8 mouse cellular contexts compared by ENCODE assay signal in genomic region chr2:73540450-73541162, GRCm38 (mm10). TPM values are rescaled to one million over a fixed set of nuclear protein-coding genes. Genes with fewer than 3 reads are reported as not detected.
A peak's percentile ranks its signal among the peaks of the same experiment; 100 is the strongest.
DNase-seq lines count a peak whose midpoint lies in the region; ATAC-seq and TF ChIP-seq lines count a peak whose summit lies in the region.

No protein-coding gene starts in this region.

- no peak for TF ChIP-seq POLR2A in cerebellum, adult 2 months (IDR thresholded peaks at IDR 0.05; ENCODE audit: borderline replicate concordance, insufficient read depth, low read length)

- H3K4me1 ChIP-seq in forebrain, embryonic 16.5 days (replicated peaks; ENCODE audit: control insufficient read depth, insufficient read depth, low read length): peaks cover 5% of the 10 kb centered on the region; the same call in 1 of the 2 replicates
- H3K4me1 ChIP-seq in forebrain, embryonic 14.5 days (ENCODE audit: control insufficient read depth, insufficient read depth, low read length): no peaks in the 10 kb centered on the region
- no peaks in the 10 kb centered on the region for H3K4me1 ChIP-seq in cerebellum, adult 2 months (ENCODE audit: control insufficient read depth, insufficient read depth, low read length)

- peak overlapping the region; percentile 23; the same call in 1 of the 2 replicates for H3K4me2 ChIP-seq in forebrain, embryonic 16.5 days (ENCODE audit: low read length)
- H3K4me2 ChIP-seq in forebrain, embryonic 14.5 days (ENCODE audit: low read length): no peak overlapping the region

- no peak for TF ChIP-seq CTCF in cerebellum, adult 2 months (IDR thresholded peaks at IDR 0.05; ENCODE audit: borderline replicate concordance, insufficient read depth, low read depth, low read length)

- whole genome bisulfite sequencing in forebrain, embryonic 16.5 days: 39% methylated on average over 16 of the region's 16 CpGs
- 41% methylated on average over 16 of the region's 16 CpGs for WGBS in forebrain, embryonic 14.5 days
- 46% methylated on average over 16 of the region's 16 CpGs for WGBS in cerebellum, adult 2 months

- no peak overlapping the region for H3K4me3 ChIP-seq in forebrain, embryonic 16.5 days (replicated peaks; ENCODE audit: low read length)
- H3K4me3 ChIP-seq in forebrain, embryonic 14.5 days (ENCODE audit: low read depth, low read length): no peak overlapping the region
- H3K4me3 ChIP-seq in cerebellum, adult 2 months (replicated peaks; ENCODE audit: insufficient read depth, low read depth, low read length): no peak overlapping the region

- DNase-seq in forebrain, embryonic 14.5 days (ENCODE audit: low spot score): no peak
- peak; percentile 42 for DNase-seq in CD4-positive helper T cell, adult 2 months (ENCODE audit: low read depth, low spot score)
- peak; percentile 62 for DNase-seq in lung, postnatal 25 days (ENCODE audit: low spot score)
- no peak for DNase-seq in cerebellum, adult 2 months
- DNase-seq in adrenal gland, adult 18-20 months (ENCODE audit: low spot score in 2 of 2): no peak
- no peak for DNase-seq in gastrocnemius, postnatal 4 days (ENCODE audit: low spot score in 2 of 2)

- H3K27ac ChIP-seq in forebrain, embryonic 16.5 days (ENCODE audit: low read length): no peak overlapping the region
- no peak overlapping the region for H3K27ac ChIP-seq in forebrain, embryonic 14.5 days (ENCODE audit: low read depth, low read length)
- no peak overlapping the region for H3K27ac ChIP-seq in cerebellum, adult 2 months (ENCODE audit: insufficient read depth, low read length)

- ATAC-seq in forebrain, embryonic 16.5 days: no peak
- no peak for ATAC-seq in forebrain, embryonic 14.5 days
- peak; percentile 93 to 94 for ATAC-seq in hematopoietic stem cell, adult 5-6 weeks (replicated peaks in 1 of 2; ENCODE audit: insufficient read depth in 1 of 2, low FRiP score in 2 of 2, low TSS enrichment in 1 of 2, low read depth in 1 of 2, poor library complexity in 2 of 2, severe bottlenecking in 2 of 2)

- H3K9me3 ChIP-seq in forebrain, embryonic 16.5 days (ENCODE audit: control insufficient read depth, low read length): no peaks in the 10 kb centered on the region
- no peaks in the 10 kb centered on the region for H3K9me3 ChIP-seq in forebrain, embryonic 14.5 days (replicated peaks; ENCODE audit: control insufficient read depth, low read length)

- H3K27me3 ChIP-seq in forebrain, embryonic 16.5 days (replicated peaks; ENCODE audit: control insufficient read depth, insufficient read depth, low read length): no peaks in the 10 kb centered on the region; the same call in 1 of the 2 replicates
- no peaks in the 10 kb centered on the region for H3K27me3 ChIP-seq in forebrain, embryonic 14.5 days (replicated peaks; ENCODE audit: control insufficient read depth, insufficient read depth, low read length)
- no peaks in the 10 kb centered on the region for H3K27me3 ChIP-seq in cerebellum, adult 2 months (ENCODE audit: control insufficient read depth, insufficient read depth, low read length)

- no peak overlapping the region for H3K9ac ChIP-seq in forebrain, embryonic 16.5 days (replicated peaks; ENCODE audit: low read depth, low read length)
- H3K9ac ChIP-seq in forebrain, embryonic 14.5 days (ENCODE audit: low read length): no peak overlapping the region

- no peaks in the 10 kb centered on the region for H3K36me3 ChIP-seq in forebrain, embryonic 16.5 days (ENCODE audit: control insufficient read depth, insufficient read depth)
- no peaks in the 10 kb centered on the region for H3K36me3 ChIP-seq in forebrain, embryonic 14.5 days (ENCODE audit: control insufficient read depth, insufficient read depth, low read length)

RNA-seq across cellular contexts. Expression of gene Wipf1, which starts 11.1 kb away (rescaled TPM):
- polyA plus RNA-seq in forebrain, embryonic 16.5 days (2015; fragmentation: Nextera tagmentation; extraction: Ambion mirVana): 1.8 and 2.3 TPM in 2 replicates
- polyA plus RNA-seq in forebrain, embryonic 14.5 days (2014; fragmentation: Nextera tagmentation; extraction: Ambion mirVana): 2.5 and 2.8 TPM in 2 replicates
- 18.8 and 24.3 TPM in 2 replicates for total RNA-seq in hematopoietic stem cell, adult 5-6 weeks (2017)
- polyA plus RNA-seq in cerebellum, adult 2 months (2012; rRNA removed): 6.1 and 7.2 TPM in 2 replicates
- 10 to 100 TPM; 14.6 to 16.3 TPM for total RNA-seq in adrenal gland, adult 18-20 months (2021)
- total RNA-seq in gastrocnemius, postnatal 4 days (2021): 10 to 100 TPM; 33.2 to 41.1 TPM

RNA-seq across cellular contexts. Expression of gene Chrna1, which starts 39.5 kb away (rescaled TPM):
- 0.09 and 0.10 TPM in 2 replicates for polyA plus RNA-seq in forebrain, embryonic 16.5 days (2015; fragmentation: Nextera tagmentation; extraction: Ambion mirVana)
- 0.05 and 0.09 TPM in 2 replicates for polyA plus RNA-seq in forebrain, embryonic 14.5 days (2014; fragmentation: Nextera tagmentation; extraction: Ambion mirVana)
- not detected in 2 replicates for total RNA-seq in hematopoietic stem cell, adult 5-6 weeks (2017)
- polyA plus RNA-seq in cerebellum, adult 2 months (2012; rRNA removed): 0.03 and 0.08 TPM in 2 replicates
- not detected for total RNA-seq in adrenal gland, adult 18-20 months (2021)
- total RNA-seq in gastrocnemius, postnatal 4 days (2021): 10 to 100 TPM; 48.3 to 50.8 TPM

Comparison
In these comparisons a context has a peak if more than half of its experiments do, and no peak if none do; other contexts are left out.
1. ATAC-seq: peak in hematopoietic stem cell, adult 5-6 weeks (2 of 2); none in forebrain, embryonic 16.5 days (single experiment) and forebrain, embryonic 14.5 days (single experiment).
2. DNase-seq: peak in CD4-positive helper T cell, adult 2 months (single experiment) and lung, postnatal 25 days (single experiment); none in forebrain, embryonic 14.5 days (single experiment), cerebellum, adult 2 months (0 of 2), adrenal gland, adult 18-20 months (0 of 2) and gastrocnemius, postnatal 4 days (0 of 2).
3. RNA of gene Chrna1, which starts 39.5 kb away (total RNA-seq): 48.3 to 50.8 TPM in gastrocnemius, postnatal 4 days; not detected in adrenal gland, adult 18-20 months and not detected in hematopoietic stem cell, adult 5-6 weeks; every median in the first group is over 10 times any median in the second.